Mouse (Mus musculus) megakaryocyte, embryonic 14.5 days (primary cell): ENCODE measurements at regions not wholly inside any gene's neighbourhood (a gene's known extent, or its start where the extent isn't known, plus 50 kb on each side); places are given as distances from the start of the nearest gene placed in this dataset.

Experiments used
- FLI1 ChIP-seq: IDR thresholded peaks from 2 replicates; pipeline ENCODE4 v1.6.1; 2012; ENCODE audit warnings: low read length, inconsistent platforms, mixed read lengths
- GATA1 ChIP-seq: IDR thresholded peaks from 3 replicates; pipeline ENCODE4 v1.6.1; 2012; ENCODE audit warnings: mixed read lengths, low read length, inconsistent platforms, borderline replicate concordance

- TF ChIP-seq GATA1 (no peak), FLI1 (no peak)
Observed at GRCm38 (mm10) chr19:6649885-6650284, 107.1 kb upstream of the Slc22a12 start.
